Mouse (Mus musculus) C2C12 (cell line): ENCODE results near the gene Gm5737. TPM values are rescaled to one million over a fixed set of nuclear protein-coding genes. Genes with fewer than 3 reads are reported as not detected.

Experiments used
- H3K27me3 ChIP-seq: one replicate; pipeline ENCODE4 v1.6.1; 2011; ENCODE audit not compliant: control insufficient read depth, insufficient read depth, insufficient read length
- H3K36me3 ChIP-seq: one replicate; pipeline ENCODE4 v1.6.1; 2011; ENCODE audit not compliant: control insufficient read depth, insufficient read depth
- H3K4me3 ChIP-seq: one replicate; pipeline ENCODE4 v1.5.1; 2011; ENCODE audit warnings: mild to moderate bottlenecking, control low read depth; ENCODE audit not compliant: poor library complexity, insufficient read depth, severe bottlenecking
- H3K79me2 ChIP-seq: one replicate; pipeline ENCODE4 v1.6.1; 2011; ENCODE audit not compliant: control insufficient read depth, insufficient read depth
- H3K79me3 ChIP-seq: one replicate; pipeline ENCODE4 v1.6.1; 2011; ENCODE audit warnings: low read depth, control low read depth
- H3ac ChIP-seq: one replicate; pipeline ENCODE3; 2011; ENCODE audit warnings: low read depth; ENCODE audit not compliant: control insufficient read depth, insufficient read length
- CEBPB ChIP-seq: IDR thresholded peaks from one replicate; pipeline ENCODE4 v1.6.1; 2011; ENCODE audit warnings: low read depth, mild to moderate bottlenecking, control low read depth, moderate library complexity
- CTCF ChIP-seq: IDR thresholded peaks from one replicate; pipeline ENCODE4 v1.5.1; 2011; ENCODE audit not compliant: control insufficient read depth, insufficient read depth, insufficient read length
- FOSL1 ChIP-seq: IDR thresholded peaks from one replicate; pipeline ENCODE4 v1.8.0; 2011; ENCODE audit warnings: mild to moderate bottlenecking, low read length; ENCODE audit not compliant: poor library complexity, insufficient read depth, severe bottlenecking
- MAX ChIP-seq: IDR thresholded peaks from one replicate; pipeline ENCODE4 v1.6.1; 2011; ENCODE audit warnings: mild to moderate bottlenecking, control low read depth
- MYOD1 ChIP-seq: IDR thresholded peaks from one replicate; pipeline ENCODE4 v1.6.1; 2011; ENCODE audit warnings: low read depth; ENCODE audit not compliant: control insufficient read depth, insufficient read length
- MYOG ChIP-seq: IDR thresholded peaks from one replicate; pipeline ENCODE4 v1.6.1; 2011; ENCODE audit not compliant: control insufficient read depth, insufficient read length; ENCODE audit errors: extremely low read depth
- USF1 ChIP-seq: IDR thresholded peaks from one replicate; pipeline ENCODE4 v1.6.1; 2011; ENCODE audit warnings: low read depth, mild to moderate bottlenecking, control low read depth, moderate library complexity
- polyA plus RNA-seq: library from polyadenylated mRNA; unstranded; fragments of >200 nt; fragmentation: generic; extraction: Trizol; gene quantifications from one replicate; pipeline ENCODE4 v1.2.1, GENCODE M21; 2012; ENCODE audit warnings: missing spikeins

Gm5737 gene
- polyA plus RNA-seq, 1 experiment = not detected

DNA sequence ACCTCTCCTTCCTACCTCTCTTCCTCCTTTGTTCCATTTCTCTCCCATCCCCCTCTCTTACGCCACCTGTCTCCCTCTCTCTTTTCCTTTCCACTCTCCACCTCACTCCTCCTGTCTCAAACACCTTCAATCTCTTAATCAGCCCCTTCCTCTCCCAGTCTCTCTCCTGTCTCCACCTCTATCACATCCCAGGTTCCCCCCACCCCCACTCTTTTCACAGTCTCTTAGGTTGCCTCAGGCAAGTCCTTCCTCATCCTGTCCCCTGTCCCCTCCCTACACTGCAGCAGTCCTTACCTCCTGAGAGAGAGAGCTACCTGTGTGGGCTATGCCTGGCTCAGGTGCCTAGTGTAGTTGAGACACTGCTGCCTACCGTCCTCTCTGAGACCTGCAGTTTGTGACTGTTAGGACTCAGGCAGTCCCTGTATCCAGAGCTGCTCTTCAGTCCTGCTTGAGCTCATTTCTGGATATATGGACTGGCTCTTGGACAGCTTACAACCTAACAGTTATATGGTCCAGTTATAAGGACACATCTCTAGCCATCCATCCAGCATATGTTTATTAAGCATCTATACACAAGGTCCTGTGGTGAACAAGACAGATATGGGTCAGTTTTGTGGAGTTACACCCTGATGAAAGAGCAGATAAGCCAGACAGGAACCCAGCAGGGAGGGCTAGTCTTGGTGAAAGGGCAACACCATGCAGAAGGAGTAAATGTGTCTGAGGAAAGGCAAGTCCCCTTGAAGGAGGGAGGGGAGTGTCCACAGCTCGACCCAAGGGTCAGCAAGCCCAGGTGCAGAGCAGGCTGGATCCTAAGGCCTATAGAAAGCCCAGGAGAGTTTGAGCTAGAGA, 63.6 kb downstream of the Gm5737 start:
- Histone ChIP-seq H3K36me3 (no peaks in the 10 kb centered on the region), H3ac (no peak overlapping the region), H3K4me3 (no peak overlapping the region), H3K79me3 (no peaks in the 10 kb centered on the region), H3K79me2 (no peaks in the 10 kb centered on the region), H3K27me3 (no peaks in the 10 kb centered on the region)
- TF ChIP-seq USF1 = no peak
- TF ChIP-seq MAX = no peak
- no peak for TF ChIP-seq MYOG
- no peak for TF ChIP-seq CTCF
- TF ChIP-seq FOSL1 = no peak
- no peak for TF ChIP-seq MYOD1
- TF ChIP-seq CEBPB = no peak

DNA sequence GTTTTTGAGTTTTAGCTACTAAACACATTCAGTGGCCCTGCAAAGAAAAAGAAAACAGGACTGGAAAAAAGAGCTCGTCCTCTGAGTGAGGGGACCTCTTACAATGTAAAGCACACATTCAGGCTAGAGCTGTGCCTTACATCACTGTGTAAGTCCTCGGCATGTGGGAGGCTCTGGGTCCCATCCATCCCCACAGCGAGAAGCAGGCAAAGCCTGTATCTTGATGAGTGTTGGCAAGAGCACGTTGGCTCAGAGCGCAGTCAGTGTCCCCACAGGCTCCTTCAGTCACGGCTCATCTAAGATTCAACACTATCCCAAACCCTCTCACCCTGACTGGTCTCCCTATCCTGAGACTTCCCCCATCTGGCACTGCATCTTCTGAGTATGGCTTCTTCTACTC, 66.1 kb downstream of the Gm5737 start:
- no peak overlapping the region for H3ac ChIP-seq
- no peaks in the 10 kb centered on the region for H3K27me3 ChIP-seq
- H3K79me2 ChIP-seq = no peaks in the 10 kb centered on the region
- H3K36me3 ChIP-seq = no peaks in the 10 kb centered on the region
- H3K79me3 ChIP-seq = no peaks in the 10 kb centered on the region
- H3K4me3 ChIP-seq = no peak overlapping the region
- TF ChIP-seq CEBPB (no peak), MYOG (no peak), FOSL1 (no peak), CTCF (no peak), USF1 (no peak), MYOD1 (no peak), MAX (no peak)

GRCm38 (mm10) chr7:120879972-120880371, 67.8 kb downstream of the Gm5737 start:
- Histone ChIP-seq H3K27me3 (no peaks in the 10 kb centered on the region), H3K4me3 (no peak overlapping the region), H3K79me3 (no peaks in the 10 kb centered on the region), H3ac (no peak overlapping the region), H3K79me2 (no peaks in the 10 kb centered on the region), H3K36me3 (peaks cover 3% of the 10 kb centered on the region)
- TF ChIP-seq FOSL1 (no peak), CEBPB (no peak), MYOG (no peak)

DNA sequence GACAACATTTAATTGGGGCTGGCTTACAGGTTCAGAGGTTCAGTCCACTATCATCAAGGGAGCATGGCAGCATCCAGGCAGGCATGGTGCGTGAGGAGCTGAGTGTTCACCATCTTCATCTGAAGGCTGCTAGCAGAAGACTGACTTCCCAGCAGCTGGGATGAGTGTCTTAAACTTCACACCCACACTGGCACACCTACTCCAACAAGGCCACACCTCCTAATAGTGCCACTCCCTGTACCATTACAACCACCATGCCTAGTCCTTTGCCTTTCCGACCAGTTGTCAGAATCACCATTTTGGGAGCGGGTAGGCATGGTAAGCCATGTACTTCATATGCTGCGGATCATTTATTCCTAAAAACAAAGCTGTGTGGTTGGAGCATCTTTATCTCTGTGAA, 68.6 kb downstream of the Gm5737 start:
- H3K36me3 ChIP-seq = peaks cover 3% of the 10 kb centered on the region
- no peak for TF ChIP-seq CEBPB
- TF ChIP-seq MYOG = no peak
- no peak for TF ChIP-seq FOSL1
- TF ChIP-seq USF1 = no peak
- TF ChIP-seq MAX = no peak
- TF ChIP-seq CTCF = no peak
- TF ChIP-seq MYOD1 = no peak
- H3K27me3 ChIP-seq = no peaks in the 10 kb centered on the region
- no peaks in the 10 kb centered on the region for H3K79me2 ChIP-seq
- H3ac ChIP-seq = no peak overlapping the region
- H3K4me3 ChIP-seq = no peak overlapping the region
- no peaks in the 10 kb centered on the region for H3K79me3 ChIP-seq

Other genes with a start within 250 kb of the Gm5737 start
- gene Uqcrc2, start 177.2 kb upstream of the Gm5737 start, polyA plus RNA-seq = 109 TPM
- gene Pdzd9, start 142.0 kb upstream of the Gm5737 start, polyA plus RNA-seq = 0.11 TPM
- gene Mosmo, start 134.7 kb upstream of the Gm5737 start, polyA plus RNA-seq = 21.3 TPM
- gene Vwa3a, start 73.0 kb upstream of the Gm5737 start, polyA plus RNA-seq = 0.02 TPM
- 21.9 TPM for gene Eef2k, start 30.5 kb downstream of the Gm5737 start, polyA plus RNA-seq
- gene Polr3e, start 105.4 kb downstream of the Gm5737 start, polyA plus RNA-seq = 15.9 TPM
- gene Cdr2, start 169.9 kb downstream of the Gm5737 start, polyA plus RNA-seq = 19.3 TPM
- gene Mfsd13b, start 170.1 kb downstream of the Gm5737 start, polyA plus RNA-seq = not detected
- 50.0 TPM for gene Mettl9, start 222.1 kb downstream of the Gm5737 start, polyA plus RNA-seq